ENCODE assay signal across 19 mouse cellular contexts in the genomic region with DNA sequence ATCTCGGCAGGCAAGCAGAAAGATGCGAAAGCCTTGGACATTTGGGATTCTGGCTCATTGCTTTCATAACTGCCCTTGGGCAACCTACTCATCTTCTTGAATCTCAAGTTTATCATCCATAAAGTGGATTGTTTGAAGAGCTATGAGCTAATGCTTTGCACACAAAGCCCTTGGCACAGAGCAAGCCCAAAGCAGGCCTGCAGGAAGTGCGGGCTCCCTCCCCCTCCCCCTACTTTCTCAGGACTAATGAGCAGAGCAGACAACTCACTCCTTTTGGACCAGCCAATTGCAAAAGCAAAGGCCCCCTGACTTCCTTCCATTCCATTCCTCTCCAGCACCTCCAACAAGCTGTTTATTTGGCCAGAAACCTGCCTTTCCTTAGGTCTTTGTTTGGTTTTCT.
DNase-seq lines count a peak whose midpoint lies in the region; ATAC-seq and TF ChIP-seq lines count a peak whose summit lies in the region.
"Had no signal": no experiment of that assay in that cellular context is flagged by ENCODE, and none has a peak within 500 bp of the region (broad histone marks: within the 10 kb centered on the region; RNA-seq: fewer than 3 reads in every experiment).

No protein-coding gene starts in this region.

- peak; percentile 28 for DNase-seq in gastrocnemius, adult 2 months
- no peak for DNase-seq in gastrocnemius, adult 8-10 months (ENCODE audit: low spot score in 2 of 2)
- peak; percentile 24 to 32 for DNase-seq in heart, postnatal 10 days
- DNase-seq in heart, postnatal 25 days (ENCODE audit: low spot score), result no peak
- peak; percentile 79 for DNase-seq in Muller cell, postnatal 12 days (ENCODE audit: inconsistent ontology term)
- peak; percentile 64 for DNase-seq in lung, postnatal 10 days
- DNase-seq in spleen, postnatal 36 days (ENCODE audit: low spot score in 2 of 2), result no peak
- DNase-seq: adrenal gland, postnatal 36 days; cerebellum, adult 11 months; cerebellum, adult 9-11 months; kidney, adult 2 months; kidney, postnatal 14 days; liver, postnatal 0 days had no signal

- H3K4me3 ChIP-seq in gastrocnemius, adult 2 months, result no peak overlapping the region
- no peak overlapping the region for H3K4me3 ChIP-seq in hindbrain, embryonic 16.5 days (ENCODE audit: low read length)
- H3K4me3 ChIP-seq: embryonic facial prominence, embryonic 12.5 days; heart, adult 2 months had no signal

- TF ChIP-seq CTCF in gastrocnemius, adult 2 months (IDR thresholded peaks at IDR 0.05), result no peak

- H3K9ac ChIP-seq in hindbrain, embryonic 16.5 days (ENCODE audit: low read depth, low read length), result no peak overlapping the region
- H3K9ac ChIP-seq: embryonic facial prominence, embryonic 12.5 days; hindbrain, embryonic 14.5 days; liver, postnatal 0 days had no signal

- H3K9me3 ChIP-seq in hindbrain, embryonic 16.5 days (ENCODE audit: control insufficient read depth, low read length), result no peaks in the 10 kb centered on the region
- H3K9me3 ChIP-seq: embryonic facial prominence, embryonic 12.5 days had no signal

- WGBS in hindbrain, embryonic 16.5 days, result 72% methylated on average over 3 of the region's 3 CpGs

- H3K27ac ChIP-seq in gastrocnemius, adult 2 months, result no peak overlapping the region
- H3K27ac ChIP-seq in hindbrain, embryonic 16.5 days (ENCODE audit: low read depth, low read length), result no peak overlapping the region
- H3K27ac ChIP-seq: embryonic facial prominence, embryonic 12.5 days; heart, adult 2 months; hindbrain, embryonic 14.5 days had no signal

- H3K4me1 ChIP-seq in hindbrain, embryonic 16.5 days (ENCODE audit: control insufficient read depth, insufficient read depth, low read depth, low read length), result no peaks in the 10 kb centered on the region
- H3K4me1 ChIP-seq: embryonic facial prominence, embryonic 12.5 days had no signal

- intact Hi-C loops in gastrocnemius, adult 2 months (cut with DNase I), result no loop called here
- intact Hi-C loops in heart, postnatal 10 days (cut with DNase I), result no loop called here
- intact Hi-C loops in heart, postnatal 25 days (cut with DNase I), result no loop called here

- no peak for ATAC-seq in hindbrain, embryonic 16.5 days
- ATAC-seq: liver, postnatal 0 days had no signal

- H3K4me2 ChIP-seq in hindbrain, embryonic 16.5 days (ENCODE audit: low read length), result no peak overlapping the region
- H3K4me2 ChIP-seq: embryonic facial prominence, embryonic 12.5 days; hindbrain, embryonic 14.5 days; liver, embryonic 11.5 days; midbrain, embryonic 11.5 days had no signal

- no peaks in the 10 kb centered on the region for H3K27me3 ChIP-seq in hindbrain, embryonic 16.5 days (replicated peaks; ENCODE audit: control insufficient read depth, insufficient read depth, low read length)
- H3K27me3 ChIP-seq: embryonic facial prominence, embryonic 12.5 days had no signal

- H3K36me3 ChIP-seq in hindbrain, embryonic 16.5 days (ENCODE audit: control insufficient read depth, insufficient read depth, low read length), result no peaks in the 10 kb centered on the region
- H3K36me3 ChIP-seq: embryonic facial prominence, embryonic 12.5 days had no signal

Comparison
In these comparisons a context has a peak if more than half of its experiments do, and no peak if none do; other contexts are left out.
1. DNase-seq: peak in gastrocnemius, adult 2 months (single experiment), heart, postnatal 10 days (2 of 2), Muller cell, postnatal 12 days (single experiment) and lung, postnatal 10 days (single experiment); none in gastrocnemius, adult 8-10 months (0 of 2), heart, postnatal 25 days (single experiment) and spleen, postnatal 36 days (0 of 2).